Mouse (Mus musculus): Measurements from ENCODE around the gene Mrap2. TPM values are rescaled to one million over a fixed set of nuclear protein-coding genes. Genes with fewer than 3 reads are reported as not detected.

Gene Mrap2
- not detected in 2 replicates for polyA plus RNA-seq (2012; rRNA removed; ENCODE audit: low replicate concordance)

DNA sequence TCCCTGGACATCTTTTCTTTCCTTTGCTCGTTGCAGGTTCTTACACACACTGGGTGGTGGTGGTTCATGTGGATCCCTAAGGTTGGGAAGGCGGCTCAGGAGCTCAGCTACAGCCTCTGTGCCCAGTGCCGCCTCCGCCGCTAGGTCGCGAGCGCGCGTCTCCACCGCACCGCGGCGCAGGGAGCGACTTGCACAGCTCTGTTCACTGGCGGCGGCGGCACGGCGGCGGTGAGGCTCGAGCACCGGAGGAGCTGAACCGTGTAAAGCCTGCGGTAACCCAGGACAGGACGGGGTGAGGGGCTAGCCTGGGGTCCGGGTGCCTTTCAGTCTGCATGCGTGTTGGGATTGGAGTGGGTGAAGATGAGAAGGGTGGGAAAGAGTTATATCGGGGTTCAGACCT, at the start of gene Mrap2:
Gene Mrap2, plus strand, starts transcription at position 201 of the 400 bp plus-strand sequence.

Other genes starting within 250 kb of the Mrap2 start
- not detected in 2 replicates for gene Ripply2, start 128.8 kb upstream of the Mrap2 start, polyA plus RNA-seq (2012; rRNA removed; ENCODE audit: low replicate concordance)
- 8.9 and 9.5 TPM in 2 replicates for gene Cyb5r4, start 122.3 kb upstream of the Mrap2 start, polyA plus RNA-seq (2012; rRNA removed; ENCODE audit: low replicate concordance)
- gene Cep162, start 111.2 kb downstream of the Mrap2 start, polyA plus RNA-seq (2012; rRNA removed; ENCODE audit: low replicate concordance), result 1.3 and 2.2 TPM in 2 replicates

All from subcutaneous adipose tissue, adult 2 months (tissue).